Mouse (Mus musculus): ENCODE measurements around the gene Arnt. TPM values are rescaled to one million over a fixed set of nuclear protein-coding genes. Genes with fewer than 3 reads are reported as not detected.

The Arnt gene
- total and polyA plus RNA-seq, 2 experiments, result 20.8 to 24.3 TPM

DNA sequence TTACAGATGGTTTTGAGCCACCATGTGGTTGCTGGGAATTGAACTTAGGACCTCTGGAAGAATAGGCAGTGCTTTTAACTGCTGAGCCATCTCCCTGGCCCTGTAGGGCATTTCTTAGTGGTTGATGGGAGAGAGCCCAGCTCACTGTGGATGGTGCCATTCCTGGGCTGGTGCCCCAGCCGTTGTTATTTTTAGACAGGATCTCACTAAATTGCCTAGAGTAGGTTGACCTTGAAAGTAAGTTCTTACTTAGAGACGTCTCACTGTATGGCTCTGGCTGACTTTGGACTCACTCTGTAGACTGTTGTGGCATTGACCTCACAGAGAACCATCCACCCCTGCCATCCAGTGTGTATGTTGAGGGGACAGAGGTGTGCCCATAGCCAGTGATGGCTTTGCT, 64.0 kb downstream of the Arnt start:
- no peak for DNase-seq (ENCODE audit: extremely low read depth, low read depth, low spot score)
- H3K79me2 ChIP-seq (ENCODE audit: control insufficient read depth, insufficient read depth, low read length), result no peaks in the 10 kb centered on the region
- 55% methylated on average over 2 of the region's 2 CpGs for WGBS
- H3K27ac ChIP-seq (replicated peaks; ENCODE audit: insufficient read depth, low read depth, low read length), result no peak overlapping the region
- no peaks in the 10 kb centered on the region for H3K4me1 ChIP-seq (ENCODE audit: control insufficient read depth, insufficient read depth, low read length)
- no peak overlapping the region for H3K4me3 ChIP-seq (ENCODE audit: insufficient read depth, low read depth, low read length)
- H3K9ac ChIP-seq (ENCODE audit: low read depth, low read length), result no peak overlapping the region
- peaks cover 35% of the 10 kb centered on the region for H3K36me3 ChIP-seq (ENCODE audit: control insufficient read depth, insufficient read depth, low read length)
- TF ChIP-seq POLR2A (IDR thresholded peaks at IDR 0.05; ENCODE audit: extremely low read depth, insufficient read depth, low read length) (no peak), CTCF (IDR thresholded peaks at IDR 0.05; ENCODE audit: low read depth, low read length) (no peak)
- no peaks in the 10 kb centered on the region for H3K27me3 ChIP-seq (ENCODE audit: control insufficient read depth, insufficient read depth, low read length)

DNA sequence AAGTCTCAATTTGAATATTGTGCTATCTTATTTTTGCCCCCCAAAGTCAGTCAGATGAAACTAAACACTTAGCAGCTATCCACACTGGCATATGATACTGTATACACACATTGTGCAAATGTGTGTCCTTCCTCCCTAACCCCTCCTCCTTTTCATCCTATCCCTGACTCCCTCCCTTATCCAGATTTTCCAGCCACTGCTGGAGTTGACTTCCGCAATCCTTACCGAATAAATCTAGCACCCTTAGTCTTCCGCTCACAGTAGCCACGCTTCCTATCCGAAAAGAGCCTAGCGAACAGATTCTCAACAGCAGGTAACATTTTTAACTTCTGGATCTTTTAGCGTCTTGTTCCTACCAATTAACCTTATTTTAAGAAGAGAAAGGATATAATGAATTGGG, 64.8 kb downstream of the Arnt start, which contains the start of gene Ctsk:
TSS of gene Ctsk (plus strand) at position 233 of the 400 bp plus-strand sequence.
- peaks cover 34% of the 10 kb centered on the region for H3K36me3 ChIP-seq (ENCODE audit: control insufficient read depth, insufficient read depth, low read length)
- WGBS, result 83% methylated on average over 7 of the region's 7 CpGs
- no peaks in the 10 kb centered on the region for H3K4me1 ChIP-seq (ENCODE audit: control insufficient read depth, insufficient read depth, low read length)
- H3K9ac ChIP-seq (ENCODE audit: low read depth, low read length), result no peak within 1 kb of the TSS
- TF ChIP-seq CTCF (IDR thresholded peaks at IDR 0.05; ENCODE audit: low read depth, low read length) (no peak), POLR2A (IDR thresholded peaks at IDR 0.05; ENCODE audit: extremely low read depth, insufficient read depth, low read length) (no peak)
- H3K79me2 ChIP-seq (ENCODE audit: control insufficient read depth, insufficient read depth, low read length), result no peaks in the 10 kb centered on the region
- DNase-seq (ENCODE audit: extremely low read depth, low read depth, low spot score), result no peak
- no peaks in the 10 kb centered on the region for H3K27me3 ChIP-seq (ENCODE audit: control insufficient read depth, insufficient read depth, low read length)
- H3K27ac ChIP-seq (replicated peaks; ENCODE audit: insufficient read depth, low read depth, low read length), result no peak within 1 kb of the TSS
- no peak within 1 kb of the TSS for H3K4me3 ChIP-seq (ENCODE audit: insufficient read depth, low read depth, low read length)

DNA sequence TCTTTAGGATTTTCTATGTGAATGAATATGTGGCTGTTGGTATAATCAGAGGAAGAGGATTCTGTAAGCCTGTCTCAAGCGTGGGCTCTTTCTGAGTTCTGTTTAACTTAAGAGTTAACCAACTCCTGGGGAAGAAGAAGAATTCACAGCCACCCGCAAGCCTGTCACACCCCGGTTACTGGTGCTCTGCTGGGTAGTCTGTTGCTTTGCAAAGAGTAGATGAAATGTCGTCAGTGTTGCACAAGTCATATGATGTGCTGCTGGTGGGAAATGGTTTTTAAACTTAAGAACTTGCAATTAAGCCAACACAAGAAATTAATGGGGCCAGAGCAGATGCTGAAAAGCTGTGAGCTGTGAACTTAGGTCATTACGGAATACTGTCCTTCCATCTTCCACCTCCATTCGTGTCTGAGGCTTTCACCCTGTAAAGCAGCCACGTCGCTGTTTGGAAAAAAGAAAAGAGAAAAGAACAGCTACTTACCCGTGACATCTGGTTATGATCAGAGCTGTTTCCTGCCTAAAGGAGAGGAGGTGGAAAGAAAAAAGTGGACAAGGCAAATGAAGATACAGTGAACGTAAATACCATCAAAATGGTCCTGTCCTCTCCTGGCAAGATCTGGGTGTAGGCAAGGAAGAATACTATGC, 65.4 kb downstream of the Arnt start:
- no peak overlapping the region for H3K4me3 ChIP-seq (ENCODE audit: insufficient read depth, low read depth, low read length)
- no peak for TF ChIP-seq CTCF (IDR thresholded peaks at IDR 0.05; ENCODE audit: low read depth, low read length)
- no peak for TF ChIP-seq POLR2A (IDR thresholded peaks at IDR 0.05; ENCODE audit: extremely low read depth, insufficient read depth, low read length)
- no peaks in the 10 kb centered on the region for H3K4me1 ChIP-seq (ENCODE audit: control insufficient read depth, insufficient read depth, low read length)
- no peaks in the 10 kb centered on the region for H3K79me2 ChIP-seq (ENCODE audit: control insufficient read depth, insufficient read depth, low read length)
- H3K36me3 ChIP-seq (ENCODE audit: control insufficient read depth, insufficient read depth, low read length), result peaks cover 30% of the 10 kb centered on the region
- H3K9ac ChIP-seq (ENCODE audit: low read depth, low read length), result no peak overlapping the region
- H3K27ac ChIP-seq (replicated peaks; ENCODE audit: insufficient read depth, low read depth, low read length), result no peak overlapping the region
- H3K27me3 ChIP-seq (ENCODE audit: control insufficient read depth, insufficient read depth, low read length), result no peaks in the 10 kb centered on the region
- 68% methylated on average over 10 of the region's 10 CpGs for WGBS
- no peak for DNase-seq (ENCODE audit: extremely low read depth, low read depth, low spot score)

DNA sequence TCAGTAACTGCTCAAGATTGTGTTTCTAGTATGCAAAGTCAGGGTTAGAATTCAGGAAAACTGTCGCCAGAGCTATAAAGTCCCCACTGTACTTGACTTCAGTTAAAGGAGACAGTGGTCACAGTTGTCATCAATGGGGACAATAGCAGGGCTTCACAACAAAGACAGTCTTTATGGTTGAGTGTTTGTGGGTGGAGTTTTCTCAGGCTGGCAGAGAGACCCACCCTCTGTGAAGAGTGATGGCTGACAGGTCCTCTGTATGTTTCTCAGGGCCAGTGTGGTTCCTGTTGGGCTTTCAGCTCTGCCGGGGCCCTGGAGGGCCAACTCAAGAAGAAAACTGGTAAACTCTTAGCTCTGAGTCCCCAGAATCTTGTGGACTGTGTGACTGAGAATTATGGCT, 68.1 kb downstream of the Arnt start:
- TF ChIP-seq POLR2A (IDR thresholded peaks at IDR 0.05; ENCODE audit: extremely low read depth, insufficient read depth, low read length) (no peak), CTCF (IDR thresholded peaks at IDR 0.05; ENCODE audit: low read depth, low read length) (no peak)
- WGBS, result 96% methylated on average over 2 of the region's 2 CpGs
- H3K27me3 ChIP-seq (ENCODE audit: control insufficient read depth, insufficient read depth, low read length), result no peaks in the 10 kb centered on the region

DNA sequence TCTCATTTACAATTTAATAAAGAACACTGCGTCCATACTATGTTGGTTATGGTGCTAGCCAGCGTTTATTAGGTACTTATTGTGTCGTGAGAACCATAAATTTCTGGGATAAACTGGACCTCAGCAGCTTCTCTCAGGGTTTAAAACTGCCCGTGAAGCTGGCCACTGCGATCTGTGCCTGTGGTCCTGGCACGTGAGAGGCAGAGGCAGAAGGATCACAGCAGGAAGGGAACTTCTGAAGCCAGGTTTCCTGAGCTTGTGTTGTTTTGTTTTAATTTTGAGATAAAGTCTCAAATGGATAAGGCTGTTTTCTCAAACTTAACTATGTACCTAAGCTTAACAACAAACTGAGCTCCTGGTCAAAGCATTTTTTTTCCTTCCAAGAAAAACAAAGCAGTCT, 75.2 kb downstream of the Arnt start:
- Histone ChIP-seq H3K79me2 (ENCODE audit: control insufficient read depth, insufficient read depth, low read length) (no peaks in the 10 kb centered on the region), H3K36me3 (ENCODE audit: control insufficient read depth, insufficient read depth, low read length) (peaks cover 8% of the 10 kb centered on the region; the same call in 1 of the 2 replicates), H3K4me3 (ENCODE audit: insufficient read depth, low read depth, low read length) (no peak overlapping the region), H3K27me3 (ENCODE audit: control insufficient read depth, insufficient read depth, low read length) (no peaks in the 10 kb centered on the region), H3K4me1 (ENCODE audit: control insufficient read depth, insufficient read depth, low read length) (no peaks in the 10 kb centered on the region), H3K27ac (replicated peaks; ENCODE audit: insufficient read depth, low read depth, low read length) (no peak overlapping the region), H3K9ac (ENCODE audit: low read depth, low read length) (no peak overlapping the region)
- WGBS, result 74% methylated on average over 6 of the region's 6 CpGs
- TF ChIP-seq CTCF (IDR thresholded peaks at IDR 0.05; ENCODE audit: low read depth, low read length), result no peak
- no peak for TF ChIP-seq POLR2A (IDR thresholded peaks at IDR 0.05; ENCODE audit: extremely low read depth, insufficient read depth, low read length)
- no peak for DNase-seq (ENCODE audit: extremely low read depth, low read depth, low spot score)

More for the DNA sequence above, 68.1 kb downstream of the Arnt start:
- DNase-seq (ENCODE audit: extremely low read depth, low read depth, low spot score), result no peak
- H3K9ac ChIP-seq (ENCODE audit: low read depth, low read length), result no peak overlapping the region
- H3K79me2 ChIP-seq (ENCODE audit: control insufficient read depth, insufficient read depth, low read length), result no peaks in the 10 kb centered on the region
- H3K36me3 ChIP-seq (ENCODE audit: control insufficient read depth, insufficient read depth, low read length), result peaks cover 17% of the 10 kb centered on the region; the same call in 1 of the 2 replicates
- no peaks in the 10 kb centered on the region for H3K4me1 ChIP-seq (ENCODE audit: control insufficient read depth, insufficient read depth, low read length)
- H3K4me3 ChIP-seq (ENCODE audit: insufficient read depth, low read depth, low read length), result no peak overlapping the region
- no peak overlapping the region for H3K27ac ChIP-seq (replicated peaks; ENCODE audit: insufficient read depth, low read depth, low read length)

DNA sequence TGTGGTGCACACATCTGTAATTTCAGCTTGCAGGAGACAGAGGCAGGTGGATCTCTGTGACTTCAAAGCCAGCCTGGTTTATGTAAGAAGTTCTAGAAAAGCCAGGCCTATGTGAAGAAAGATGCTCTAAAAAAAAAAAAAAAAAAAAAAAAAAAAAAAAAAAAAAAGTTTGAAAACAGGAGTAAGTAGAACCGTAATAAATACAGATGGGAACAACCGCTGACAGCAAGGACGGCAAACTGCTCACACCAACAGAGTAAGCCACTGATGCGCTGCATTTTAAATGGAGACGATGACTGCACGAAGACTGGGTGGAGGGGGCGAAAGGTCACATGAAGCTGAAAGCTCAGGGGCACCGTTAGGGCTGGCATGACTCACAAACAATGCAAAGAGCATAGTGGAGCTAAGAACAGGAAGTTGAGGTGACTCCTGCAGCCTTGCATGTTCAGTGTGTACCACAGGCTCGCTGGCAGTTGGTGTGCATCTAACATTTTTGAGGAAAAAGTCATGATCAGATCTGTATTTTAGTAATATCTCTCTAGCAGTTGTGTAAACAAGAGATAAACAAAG, 77.5 kb downstream of the Arnt start:
- Histone ChIP-seq H3K4me3 (ENCODE audit: insufficient read depth, low read depth, low read length) (no peak overlapping the region), H3K36me3 (ENCODE audit: control insufficient read depth, insufficient read depth, low read length) (peaks cover 4% of the 10 kb centered on the region; the same call in 1 of the 2 replicates), H3K9ac (ENCODE audit: low read depth, low read length) (no peak overlapping the region), H3K27me3 (ENCODE audit: control insufficient read depth, insufficient read depth, low read length) (no peaks in the 10 kb centered on the region), H3K4me1 (ENCODE audit: control insufficient read depth, insufficient read depth, low read length) (no peaks in the 10 kb centered on the region), H3K27ac (replicated peaks; ENCODE audit: insufficient read depth, low read depth, low read length) (no peak overlapping the region), H3K79me2 (ENCODE audit: control insufficient read depth, insufficient read depth, low read length) (no peaks in the 10 kb centered on the region)
- no peak for DNase-seq (ENCODE audit: extremely low read depth, low read depth, low spot score)
- TF ChIP-seq CTCF (IDR thresholded peaks at IDR 0.05; ENCODE audit: low read depth, low read length) (no peak), POLR2A (IDR thresholded peaks at IDR 0.05; ENCODE audit: extremely low read depth, insufficient read depth, low read length) (no peak)
- WGBS, result 80% methylated on average over 9 of the region's 9 CpGs

Measured in liver, adult 2 months (tissue).